Mouse (Mus musculus): ENCODE data around the gene Mphosph9.

DNA sequence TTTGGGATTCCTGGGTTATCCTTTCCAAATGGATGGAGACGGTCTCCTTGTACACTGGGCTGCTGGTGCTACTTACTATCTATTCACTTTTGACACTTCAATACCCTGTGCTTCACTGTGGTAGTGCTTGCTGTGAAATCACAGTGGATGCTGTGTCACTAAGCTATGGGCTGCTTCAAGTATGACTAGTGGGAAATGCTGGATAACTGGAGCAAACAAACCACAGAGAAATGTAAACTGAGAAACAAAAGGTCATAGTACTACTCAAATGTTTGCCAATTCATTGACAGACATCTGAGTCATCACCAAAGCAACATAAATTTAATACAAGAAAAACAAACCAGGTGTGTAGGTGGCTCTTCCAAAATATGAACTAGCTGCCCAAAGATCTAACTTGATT, 48.6 kb upstream of the Mphosph9 start:
- TF ChIP-seq CTCF (IDR thresholded peaks at IDR 0.05; ENCODE audit: low read depth), result no peak
- TF ChIP-seq EP300 (optimal IDR thresholded peaks at IDR 0.05), result no peak
